Comparison of ENCODE assay signal across 15 mouse cellular contexts in genomic region chr4:57833060-57833459, GRCm38 (mm10).
DNase-seq lines count a peak whose midpoint lies in the region; ATAC-seq lines count a peak whose summit lies in the region.
"Had no signal": no experiment of that assay in that cellular context is flagged by ENCODE, and none has a peak within 500 bp of the region (broad histone marks: within the 10 kb centered on the region; RNA-seq: fewer than 3 reads in every experiment).

No protein-coding gene starts in this region.

- no peak overlapping the region for H3K27ac ChIP-seq in midbrain, embryonic 13.5 days
- H3K27ac ChIP-seq in midbrain, embryonic 14.5 days (replicated peaks; ENCODE audit: low read depth, low read length), result no peak overlapping the region
- H3K27ac ChIP-seq in hindbrain, embryonic 13.5 days, result no peak overlapping the region
- H3K27ac ChIP-seq: embryonic facial prominence, embryonic 15.5 days; liver, embryonic 13.5 days had no signal

- no peak overlapping the region for H3K9ac ChIP-seq in midbrain, embryonic 13.5 days (replicated peaks)
- H3K9ac ChIP-seq in midbrain, embryonic 14.5 days (replicated peaks; ENCODE audit: low read length), result no peak overlapping the region
- no peak overlapping the region for H3K9ac ChIP-seq in hindbrain, embryonic 13.5 days
- H3K9ac ChIP-seq: embryonic facial prominence, embryonic 15.5 days; liver, embryonic 13.5 days had no signal

- DNase-seq in frontal cortex, postnatal 25 days (ENCODE audit: low spot score in 2 of 2), result no peak
- DNase-seq in midbrain, embryonic 14.5 days, result no peak
- DNase-seq in thymus, postnatal 14 days, result peak; percentile 59
- DNase-seq in spleen, postnatal 4 days (ENCODE audit: low spot score in 2 of 2), result no peak
- DNase-seq: adrenal gland, adult 8-10 months; cerebellum, adult 11-12 months; kidney, adult 2 months; liver, embryonic 13.5 days; right cerebral cortex, postnatal 25 days had no signal

- ATAC-seq in frontal cortex, adult (ENCODE audit: low TSS enrichment), result peak; percentile 16; the same call in 1 of the 2 replicates
- ATAC-seq in midbrain, embryonic 13.5 days, result 0 out of 2 replicates have a peak, but pooled peaks have one; percentile 38
- ATAC-seq in midbrain, embryonic 14.5 days (ENCODE audit: low FRiP score, low TSS enrichment), result no peak
- ATAC-seq in hindbrain, embryonic 13.5 days (ENCODE audit: low FRiP score), result peak; percentile 53
- ATAC-seq in activated CD4-positive, CD25-positive, alpha-beta regulatory T cell, adult 4 months, result no peak

- H3K4me2 ChIP-seq in midbrain, embryonic 13.5 days (replicated peaks), result no peak overlapping the region
- H3K4me2 ChIP-seq in midbrain, embryonic 14.5 days (ENCODE audit: low read length), result no peak overlapping the region
- H3K4me2 ChIP-seq in hindbrain, embryonic 13.5 days, result no peak overlapping the region
- H3K4me2 ChIP-seq: embryonic facial prominence, embryonic 15.5 days; heart, embryonic 11.5 days; liver, embryonic 13.5 days had no signal

- H3K4me1 ChIP-seq in midbrain, embryonic 13.5 days (replicated peaks), result peaks cover 9% of the 10 kb centered on the region; the same call in 1 of the 2 replicates
- 0 out of 2 replicates have a peak, but pooled peaks cover 6% of the 10 kb centered on the region for H3K4me1 ChIP-seq in midbrain, embryonic 14.5 days (ENCODE audit: control insufficient read depth, insufficient read depth, low read length)
- H3K4me1 ChIP-seq in hindbrain, embryonic 13.5 days (replicated peaks), result peaks cover 28% of the 10 kb centered on the region

- H3K36me3 ChIP-seq in midbrain, embryonic 13.5 days, result no peaks in the 10 kb centered on the region
- no peaks in the 10 kb centered on the region for H3K36me3 ChIP-seq in midbrain, embryonic 14.5 days (ENCODE audit: control insufficient read depth, insufficient read depth, low read length)
- no peaks in the 10 kb centered on the region for H3K36me3 ChIP-seq in hindbrain, embryonic 13.5 days
- H3K36me3 ChIP-seq: embryonic facial prominence, embryonic 15.5 days; liver, embryonic 13.5 days had no signal

- H3K9me3 ChIP-seq in midbrain, embryonic 13.5 days, result no peaks in the 10 kb centered on the region
- no peaks in the 10 kb centered on the region for H3K9me3 ChIP-seq in midbrain, embryonic 14.5 days (ENCODE audit: control insufficient read depth, low read length)
- H3K9me3 ChIP-seq in hindbrain, embryonic 13.5 days, result no peaks in the 10 kb centered on the region
- H3K9me3 ChIP-seq: embryonic facial prominence, embryonic 15.5 days; liver, embryonic 13.5 days had no signal

- 77% methylated on average over 4 of the region's 4 CpGs for WGBS in midbrain, embryonic 13.5 days
- WGBS in midbrain, embryonic 14.5 days, result 77% methylated on average over 4 of the region's 4 CpGs
- WGBS in hindbrain, embryonic 13.5 days, result 61% methylated on average over 4 of the region's 4 CpGs

- no peak overlapping the region for H3K4me3 ChIP-seq in midbrain, embryonic 13.5 days (replicated peaks)
- no peak overlapping the region for H3K4me3 ChIP-seq in midbrain, embryonic 14.5 days (replicated peaks; ENCODE audit: low read depth, low read length)
- H3K4me3 ChIP-seq in hindbrain, embryonic 13.5 days, result no peak overlapping the region
- H3K4me3 ChIP-seq: embryonic facial prominence, embryonic 15.5 days; liver, embryonic 13.5 days had no signal

- peaks cover 4% of the 10 kb centered on the region for H3K27me3 ChIP-seq in midbrain, embryonic 13.5 days
- no peaks in the 10 kb centered on the region for H3K27me3 ChIP-seq in midbrain, embryonic 14.5 days (ENCODE audit: control insufficient read depth, insufficient read depth, low read length)
- H3K27me3 ChIP-seq in hindbrain, embryonic 13.5 days, result no peaks in the 10 kb centered on the region
- H3K27me3 ChIP-seq: embryonic facial prominence, embryonic 15.5 days; liver, embryonic 13.5 days had no signal

Comparison
In these comparisons a context has a peak if more than half of its experiments do, and no peak if none do; other contexts are left out.
1. ATAC-seq: peak in frontal cortex, adult (single experiment), midbrain, embryonic 13.5 days (single experiment) and hindbrain, embryonic 13.5 days (single experiment); none in midbrain, embryonic 14.5 days (single experiment) and activated CD4-positive, CD25-positive, alpha-beta regulatory T cell, adult 4 months (single experiment).